Mouse (Mus musculus): ENCODE results near the gene Cyp2d22. TPM values are rescaled to one million over a fixed set of nuclear protein-coding genes. Genes with fewer than 3 reads are reported as not detected.

The Cyp2d22 gene
- polyA plus RNA-seq, 1 experiment from 2014 or later, result 8.2 TPM

- H3K9ac ChIP-seq (ENCODE audit: low read depth, low read length), result peak overlapping the region; percentile 76; the same call in 1 of the 2 replicates
- no peaks in the 10 kb centered on the region for H3K27me3 ChIP-seq (ENCODE audit: control insufficient read depth, insufficient read depth, low read length)
- WGBS, result 77% methylated on average over 4 of the region's 4 CpGs
- H3K4me3 ChIP-seq (ENCODE audit: low read length), result peak overlapping the region; percentile 72; the same call in 1 of the 2 replicates
- H3K4me2 ChIP-seq (replicated peaks; ENCODE audit: low read depth, low read length), result peak overlapping the region; percentile 71
- no peaks in the 10 kb centered on the region for H3K9me3 ChIP-seq (ENCODE audit: control insufficient read depth, low read length)
- no peak overlapping the region; the same call in 1 of the 2 replicates for H3K27ac ChIP-seq (ENCODE audit: low read depth, low read length)
- H3K36me3 ChIP-seq (ENCODE audit: control insufficient read depth, insufficient read depth, low read length), result peaks cover 31% of the 10 kb centered on the region
- ATAC-seq (ENCODE audit: low FRiP score, low TSS enrichment), result no peak
- peaks cover 11% of the 10 kb centered on the region for H3K4me1 ChIP-seq (ENCODE audit: control insufficient read depth, insufficient read depth, low read length)
These were observed 32.8 kb downstream of the Cyp2d22 start for GRCm38 (mm10) chr15:82347303-82347676.

- 47% methylated on average over 14 of the region's 14 CpGs for WGBS
- peak overlapping the region; percentile 76; the same call in 1 of the 2 replicates for H3K9ac ChIP-seq (ENCODE audit: low read depth, low read length)
- H3K27ac ChIP-seq (ENCODE audit: low read depth, low read length), result peak overlapping the region; percentile 52
- H3K36me3 ChIP-seq (ENCODE audit: control insufficient read depth, insufficient read depth, low read length), result peaks cover 31% of the 10 kb centered on the region
- H3K9me3 ChIP-seq (ENCODE audit: control insufficient read depth, low read length), result no peaks in the 10 kb centered on the region
- H3K27me3 ChIP-seq (ENCODE audit: control insufficient read depth, insufficient read depth, low read length), result no peaks in the 10 kb centered on the region
- peak overlapping the region; percentile 71 for H3K4me2 ChIP-seq (replicated peaks; ENCODE audit: low read depth, low read length)
- ATAC-seq (ENCODE audit: low FRiP score, low TSS enrichment), result no peak
- H3K4me1 ChIP-seq (ENCODE audit: control insufficient read depth, insufficient read depth, low read length), result peaks cover 13% of the 10 kb centered on the region
- peak overlapping the region; percentile 72 for H3K4me3 ChIP-seq (ENCODE audit: low read length)
These were observed 33.3 kb downstream of the Cyp2d22 start for GRCm38 (mm10) chr15:82346580-82347302.

DNA sequence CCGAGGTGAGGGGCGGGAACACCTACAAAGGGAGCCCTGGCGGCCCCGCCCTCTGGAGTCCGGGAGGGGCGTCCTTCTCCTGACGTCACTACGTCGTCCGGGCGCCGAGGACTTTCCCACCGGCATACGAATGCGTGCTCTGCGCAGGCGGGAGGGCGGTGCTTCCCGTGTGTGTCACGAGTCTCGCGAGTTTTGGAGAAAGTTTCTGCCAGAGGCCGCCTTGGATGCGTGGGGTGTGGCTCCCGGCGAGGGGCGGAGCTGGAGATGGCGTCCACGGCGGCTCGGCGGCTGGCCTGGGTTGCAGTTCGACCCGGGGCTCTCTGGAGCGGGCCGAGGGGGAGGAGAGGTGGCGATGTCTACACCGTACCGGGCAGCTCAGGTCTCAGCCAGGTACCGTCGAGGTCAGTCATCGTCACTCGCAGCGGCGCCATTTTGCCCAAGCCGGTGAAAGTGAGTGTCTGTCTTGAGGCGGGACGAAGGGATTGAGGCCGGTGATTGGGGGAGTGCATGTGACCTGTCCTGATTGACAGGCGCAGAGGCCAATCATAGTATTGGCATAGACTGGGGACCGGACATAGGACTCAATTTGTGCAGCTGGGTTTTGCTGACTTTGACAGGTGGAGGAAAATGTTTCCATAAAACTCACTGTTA lies 34.1 kb downstream of the Cyp2d22 start:
- under 1% methylated on average over 51 of the region's 51 CpGs for whole genome bisulfite sequencing
- Histone ChIP-seq H3K9ac (ENCODE audit: low read depth, low read length) (peak overlapping the region; percentile 76), H3K4me1 (ENCODE audit: control insufficient read depth, insufficient read depth, low read length) (peaks cover 13% of the 10 kb centered on the region), H3K9me3 (ENCODE audit: control insufficient read depth, low read length) (no peaks in the 10 kb centered on the region), H3K4me3 (ENCODE audit: low read length) (peak overlapping the region; percentile 72), H3K36me3 (ENCODE audit: control insufficient read depth, insufficient read depth, low read length) (peaks cover 31% of the 10 kb centered on the region), H3K27me3 (ENCODE audit: control insufficient read depth, insufficient read depth, low read length) (no peaks in the 10 kb centered on the region), H3K4me2 (replicated peaks; ENCODE audit: low read depth, low read length) (peak overlapping the region; percentile 71), H3K27ac (ENCODE audit: low read depth, low read length) (peak overlapping the region; percentile 52)
- peak; percentile 97 for ATAC-seq (ENCODE audit: low FRiP score, low TSS enrichment)

DNA sequence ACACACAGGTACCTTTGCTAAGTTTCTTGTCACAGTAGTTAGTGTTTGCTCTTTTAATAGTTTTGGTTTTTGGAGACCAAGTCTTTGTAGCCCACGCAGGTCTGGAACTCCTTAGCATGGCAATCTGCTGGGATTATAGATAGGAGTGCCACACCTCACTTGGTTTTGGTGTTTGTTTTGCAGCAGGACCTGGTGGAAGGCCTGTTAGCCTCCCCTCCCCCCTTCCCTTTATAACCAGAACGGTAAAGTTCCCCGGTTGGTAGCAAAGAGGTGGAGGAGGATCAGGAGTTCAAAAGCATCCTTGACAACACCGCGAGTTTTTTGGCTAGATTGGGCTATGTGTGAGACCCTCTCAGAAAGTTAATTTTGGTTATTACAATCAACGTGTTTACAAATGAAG lies 35.1 kb downstream of the Cyp2d22 start:
- Histone ChIP-seq H3K4me2 (replicated peaks; ENCODE audit: low read depth, low read length) (no peak overlapping the region), H3K27ac (ENCODE audit: low read depth, low read length) (no peak overlapping the region), H3K9me3 (ENCODE audit: control insufficient read depth, low read length) (no peaks in the 10 kb centered on the region), H3K4me3 (ENCODE audit: low read length) (no peak overlapping the region), H3K4me1 (ENCODE audit: control insufficient read depth, insufficient read depth, low read length) (peaks cover 13% of the 10 kb centered on the region), H3K9ac (ENCODE audit: low read depth, low read length) (no peak overlapping the region), H3K36me3 (ENCODE audit: control insufficient read depth, insufficient read depth, low read length) (peaks cover 22% of the 10 kb centered on the region), H3K27me3 (ENCODE audit: control insufficient read depth, insufficient read depth, low read length) (no peaks in the 10 kb centered on the region)
- ATAC-seq (ENCODE audit: low FRiP score, low TSS enrichment), result no peak
- 88% methylated on average over 6 of the region's 6 CpGs for WGBS

DNA sequence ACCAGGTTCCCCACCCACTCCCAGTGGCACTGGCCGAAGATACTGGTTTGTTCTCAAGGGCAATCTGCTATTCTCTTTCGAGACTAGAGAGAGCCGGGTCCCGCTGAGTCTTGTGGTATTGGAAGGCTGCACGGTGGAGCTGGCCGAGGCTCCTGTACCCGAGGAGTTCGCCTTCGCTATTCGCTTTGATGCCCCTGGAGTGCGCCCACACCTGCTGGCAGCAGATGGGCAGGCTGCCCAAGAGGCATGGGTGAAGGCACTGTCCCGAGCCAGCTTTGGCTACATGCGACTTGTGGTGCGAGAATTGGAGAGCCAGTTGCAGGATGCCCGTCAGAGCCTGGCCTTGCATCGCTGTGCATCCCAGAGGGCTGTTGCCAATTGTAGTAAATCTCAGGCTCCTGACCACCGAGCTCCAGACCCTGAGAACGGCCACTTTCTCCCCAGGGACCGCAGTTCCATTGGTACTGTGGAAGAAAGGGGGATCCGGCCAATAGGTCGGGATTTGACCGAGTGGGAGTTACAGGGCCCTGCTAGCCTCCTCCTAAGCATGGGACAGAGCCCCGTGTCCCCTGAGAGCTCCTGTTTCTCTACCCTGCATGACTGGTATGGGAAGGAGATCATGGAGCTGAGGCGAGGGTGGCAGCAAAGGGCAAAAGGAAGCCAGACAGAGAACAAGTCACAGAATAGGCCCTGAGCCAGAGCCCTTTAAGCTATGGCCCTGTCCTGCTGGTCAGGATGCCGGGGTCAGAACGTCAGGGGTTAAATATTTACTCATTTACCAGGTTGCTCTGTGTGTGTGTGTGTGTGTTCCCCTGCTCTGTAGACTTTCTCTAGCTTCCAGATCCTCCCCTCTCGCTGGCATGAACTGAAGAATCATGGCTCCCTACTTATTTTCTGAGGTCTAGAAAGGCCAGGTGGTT lies 36.4 kb downstream of the Cyp2d22 start:
- no peaks in the 10 kb centered on the region for H3K27me3 ChIP-seq (ENCODE audit: control insufficient read depth, insufficient read depth, low read length)
- H3K27ac ChIP-seq (ENCODE audit: low read depth, low read length), result no peak overlapping the region; the same call in 1 of the 2 replicates
- H3K4me2 ChIP-seq (replicated peaks; ENCODE audit: low read depth, low read length), result no peak overlapping the region
- no peak for ATAC-seq (ENCODE audit: low FRiP score, low TSS enrichment)
- H3K4me1 ChIP-seq (ENCODE audit: control insufficient read depth, insufficient read depth, low read length), result peaks cover 13% of the 10 kb centered on the region
- no peaks in the 10 kb centered on the region for H3K9me3 ChIP-seq (ENCODE audit: control insufficient read depth, low read length)
- no peak overlapping the region for H3K4me3 ChIP-seq (ENCODE audit: low read length)
- WGBS, result 86% methylated on average over 27 of the region's 27 CpGs
- no peak overlapping the region for H3K9ac ChIP-seq (ENCODE audit: low read depth, low read length)
- peaks cover 9% of the 10 kb centered on the region for H3K36me3 ChIP-seq (ENCODE audit: control insufficient read depth, insufficient read depth, low read length)

DNA sequence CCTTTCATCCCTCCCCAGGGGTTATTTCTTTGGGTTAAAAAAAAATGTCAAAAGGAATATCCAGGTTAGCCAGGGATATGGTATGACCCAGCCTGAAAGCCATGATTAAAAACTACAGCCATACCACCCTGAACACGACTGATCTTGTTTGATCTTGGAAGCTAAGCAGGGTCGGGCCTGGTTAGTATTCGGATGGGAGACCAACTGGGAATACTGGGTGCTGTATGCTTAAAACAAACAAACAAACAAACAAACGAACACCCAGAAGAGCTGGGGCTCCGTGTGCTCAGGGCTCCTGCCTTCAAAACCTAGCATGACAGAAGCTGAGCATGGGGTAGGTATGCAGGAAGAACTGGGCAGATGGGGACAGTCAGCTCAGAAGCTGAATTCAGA lies 37.5 kb downstream of the Cyp2d22 start:
- Histone ChIP-seq H3K4me3 (ENCODE audit: low read length) (no peak overlapping the region), H3K4me1 (ENCODE audit: control insufficient read depth, insufficient read depth, low read length) (peaks cover 21% of the 10 kb centered on the region), H3K36me3 (ENCODE audit: control insufficient read depth, insufficient read depth, low read length) (no peaks in the 10 kb centered on the region), H3K9ac (ENCODE audit: low read depth, low read length) (no peak overlapping the region), H3K4me2 (replicated peaks; ENCODE audit: low read depth, low read length) (peak overlapping the region; percentile 84; the same call in 1 of the 2 replicates), H3K27me3 (ENCODE audit: control insufficient read depth, insufficient read depth, low read length) (no peaks in the 10 kb centered on the region), H3K9me3 (ENCODE audit: control insufficient read depth, low read length) (no peaks in the 10 kb centered on the region), H3K27ac (ENCODE audit: low read depth, low read length) (no peak overlapping the region)
- ATAC-seq (ENCODE audit: low FRiP score, low TSS enrichment), result no peak
- WGBS, result 78% methylated on average over 5 of the region's 5 CpGs

DNA sequence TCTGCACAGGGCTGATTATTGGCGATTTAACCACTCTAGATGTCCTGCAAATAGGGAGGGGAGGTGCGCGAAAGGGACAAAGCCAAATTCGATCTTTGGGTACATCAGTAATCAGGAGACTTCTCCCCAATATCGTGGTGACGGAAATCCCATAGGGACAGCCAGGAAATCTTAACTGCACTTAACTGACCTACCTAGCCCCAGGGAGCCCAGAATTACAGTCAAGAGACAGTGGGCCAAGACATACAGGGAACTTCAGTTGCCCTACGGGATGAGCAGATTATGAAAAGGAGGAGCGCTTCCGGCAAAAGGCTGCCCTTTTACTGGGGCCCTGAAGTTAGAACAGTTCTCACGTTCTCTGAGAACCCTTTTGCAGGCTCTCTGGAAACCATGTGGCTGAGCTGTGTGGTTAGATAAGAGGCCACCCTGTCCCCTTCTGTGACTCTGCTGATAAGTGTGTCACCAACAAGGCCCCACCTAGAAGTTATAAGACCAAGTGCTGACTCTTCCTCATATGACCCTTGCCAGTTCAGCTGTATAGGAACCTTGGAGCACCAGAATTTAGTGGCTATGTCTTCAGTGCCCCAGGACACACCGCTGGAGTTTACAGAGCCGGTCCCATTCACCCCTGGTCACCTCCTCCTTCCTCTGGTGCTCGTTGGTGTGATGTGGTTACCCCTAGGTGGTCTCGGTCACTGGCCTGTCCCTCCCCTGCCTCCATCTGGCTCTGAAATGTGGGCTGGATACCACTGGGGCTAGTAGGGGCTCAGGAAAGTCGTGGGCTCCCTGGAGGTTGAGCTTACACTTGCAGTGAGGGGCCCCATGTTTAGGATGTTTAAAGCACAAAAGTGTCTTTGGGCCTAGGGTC lies 38.2 kb downstream of the Cyp2d22 start:
- Histone ChIP-seq H3K9ac (ENCODE audit: low read depth, low read length) (peak overlapping the region; percentile 36), H3K36me3 (ENCODE audit: control insufficient read depth, insufficient read depth, low read length) (no peaks in the 10 kb centered on the region), H3K4me3 (ENCODE audit: low read length) (peak overlapping the region; percentile 51), H3K9me3 (ENCODE audit: control insufficient read depth, low read length) (no peaks in the 10 kb centered on the region), H3K4me2 (replicated peaks; ENCODE audit: low read depth, low read length) (peak overlapping the region; percentile 84), H3K27me3 (ENCODE audit: control insufficient read depth, insufficient read depth, low read length) (no peaks in the 10 kb centered on the region), H3K27ac (ENCODE audit: low read depth, low read length) (peak overlapping the region; percentile 75; the same call in 1 of the 2 replicates), H3K4me1 (ENCODE audit: control insufficient read depth, insufficient read depth, low read length) (peaks cover 19% of the 10 kb centered on the region)
- ATAC-seq (ENCODE audit: low FRiP score, low TSS enrichment), result no peak
- 60% methylated on average over 15 of the region's 15 CpGs for WGBS

- Histone ChIP-seq H3K4me3 (ENCODE audit: low read length) (peak overlapping the region; percentile 51), H3K9me3 (ENCODE audit: control insufficient read depth, low read length) (no peaks in the 10 kb centered on the region), H3K4me2 (replicated peaks; ENCODE audit: low read depth, low read length) (peak overlapping the region; percentile 84), H3K4me1 (ENCODE audit: control insufficient read depth, insufficient read depth, low read length) (peaks cover 16% of the 10 kb centered on the region), H3K27me3 (ENCODE audit: control insufficient read depth, insufficient read depth, low read length) (no peaks in the 10 kb centered on the region), H3K9ac (ENCODE audit: low read depth, low read length) (peak overlapping the region; percentile 73), H3K36me3 (ENCODE audit: control insufficient read depth, insufficient read depth, low read length) (peaks cover 6% of the 10 kb centered on the region; the same call in 1 of the 2 replicates), H3K27ac (ENCODE audit: low read depth, low read length) (peak overlapping the region; percentile 75; the same call in 1 of the 2 replicates)
- ATAC-seq (ENCODE audit: low FRiP score, low TSS enrichment), result peak; percentile 5; the same call in 1 of the 2 replicates
- 2% methylated on average over 39 of the region's 40 CpGs for WGBS
These were observed 39.0 kb downstream of the Cyp2d22 start for GRCm38 (mm10) chr15:82341036-82341501.

All from kidney, embryonic 14.5 days (tissue).